Comparison of ENCODE assay signal across 8 mouse cellular contexts in genomic region chr2:103706226-103706625, GRCm38 (mm10). TPM values are rescaled to one million over a fixed set of nuclear protein-coding genes. Genes with fewer than 3 reads are reported as not detected.
DNase-seq lines count a peak whose midpoint lies in the region; ATAC-seq and TF ChIP-seq lines count a peak whose summit lies in the region.

No protein-coding gene starts in this region.

- DNase-seq in embryo, embryonic 11.5 days (ENCODE audit: low read depth, low spot score), result peak; percentile 27
- DNase-seq in embryo, embryonic 10.5 days (ENCODE audit: low spot score), result no peak
- DNase-seq in heart, adult 2 months, result peak; percentile 68 to 82
- DNase-seq in kidney, adult 8-10 months, result peak; percentile 87 to 90
- peak; percentile 52 to 61 for DNase-seq in left cerebral cortex, postnatal 36 days (ENCODE audit: low spot score in 2 of 2)
- DNase-seq in urinary bladder, postnatal 14 days (ENCODE audit: low spot score), result peak; percentile 53

- no peak for TF ChIP-seq EP300 in heart, adult 2 months (IDR thresholded peaks at IDR 0.05; ENCODE audit: insufficient read depth, low read depth, low read length)

- no peak for TF ChIP-seq CTCF in heart, adult 2 months (IDR thresholded peaks at IDR 0.05)

- no peaks in the 10 kb centered on the region for H3K27me3 ChIP-seq in embryonic facial prominence, embryonic 13.5 days
- H3K27me3 ChIP-seq in heart, adult 2 months (ENCODE audit: control insufficient read depth, insufficient read depth, low read length), result no peaks in the 10 kb centered on the region
- H3K27me3 ChIP-seq in midbrain, embryonic 16.5 days (ENCODE audit: control insufficient read depth, insufficient read depth, low read depth, low read length), result no peaks in the 10 kb centered on the region

- peak; percentile 21; the same call in 1 of the 2 replicates for ATAC-seq in embryonic facial prominence, embryonic 13.5 days (ENCODE audit: insufficient number of reproducible peaks, insufficient read depth, low FRiP score, low TSS enrichment, low read depth)
- peak; percentile 65 for ATAC-seq in midbrain, embryonic 16.5 days

- WGBS in embryonic facial prominence, embryonic 13.5 days, result 39% methylated on average over 11 of the region's 11 CpGs
- WGBS in heart, adult 2 months, result 30% methylated on average over 11 of the region's 11 CpGs
- 41% methylated on average over 11 of the region's 11 CpGs for WGBS in midbrain, embryonic 16.5 days

- H3K9ac ChIP-seq in embryonic facial prominence, embryonic 13.5 days, result 0 out of 2 replicates have a peak overlapping the region, but pooled peaks have one; percentile 27
- no peak overlapping the region for H3K9ac ChIP-seq in heart, adult 2 months (ENCODE audit: low read depth, low read length)
- no peak overlapping the region for H3K9ac ChIP-seq in midbrain, embryonic 16.5 days (ENCODE audit: low read depth, low read length)

- H3K27ac ChIP-seq in embryonic facial prominence, embryonic 13.5 days, result peak overlapping the region; percentile 65
- no peak overlapping the region for H3K27ac ChIP-seq in heart, adult 2 months
- no peak overlapping the region for H3K27ac ChIP-seq in midbrain, embryonic 16.5 days (ENCODE audit: low read length)

- no peak for TF ChIP-seq POLR2A in heart, adult 2 months (IDR thresholded peaks at IDR 0.05; ENCODE audit: insufficient read depth, low read depth, low read length)

- no peak overlapping the region for H3K4me3 ChIP-seq in embryonic facial prominence, embryonic 13.5 days
- no peak overlapping the region for H3K4me3 ChIP-seq in heart, adult 2 months
- H3K4me3 ChIP-seq in midbrain, embryonic 16.5 days (ENCODE audit: low read depth, low read length), result no peak overlapping the region

- intact Hi-C loops in heart, adult 2 months (cut with DNase I), result no loop called here
- intact Hi-C loops in left cerebral cortex, postnatal 36 days (cut with DNase I), result no loop called here

- no peaks in the 10 kb centered on the region for H3K79me2 ChIP-seq in heart, adult 2 months (replicated peaks; ENCODE audit: control insufficient read depth, insufficient read depth, low read length)

- H3K4me1 ChIP-seq in embryonic facial prominence, embryonic 13.5 days, result peaks cover 27% of the 10 kb centered on the region
- no peaks in the 10 kb centered on the region; the same call in 1 of the 2 replicates for H3K4me1 ChIP-seq in heart, adult 2 months (ENCODE audit: control insufficient read depth, insufficient read depth, low read length)
- no peaks in the 10 kb centered on the region; the same call in 1 of the 2 replicates for H3K4me1 ChIP-seq in midbrain, embryonic 16.5 days (ENCODE audit: control insufficient read depth, insufficient read depth, low read length)

- no peak overlapping the region for H3K4me2 ChIP-seq in embryonic facial prominence, embryonic 13.5 days
- H3K4me2 ChIP-seq in midbrain, embryonic 16.5 days (ENCODE audit: low read length), result no peak overlapping the region

- H3K9me3 ChIP-seq in embryonic facial prominence, embryonic 13.5 days, result no peaks in the 10 kb centered on the region
- H3K9me3 ChIP-seq in midbrain, embryonic 16.5 days (replicated peaks; ENCODE audit: control insufficient read depth, low read length, poor library complexity, severe bottlenecking), result no peaks in the 10 kb centered on the region

- peaks cover 85% of the 10 kb centered on the region for H3K36me3 ChIP-seq in embryonic facial prominence, embryonic 13.5 days
- no peaks in the 10 kb centered on the region for H3K36me3 ChIP-seq in heart, adult 2 months (ENCODE audit: control insufficient read depth, insufficient read depth, low read length)
- no peaks in the 10 kb centered on the region for H3K36me3 ChIP-seq in midbrain, embryonic 16.5 days (ENCODE audit: control insufficient read depth, insufficient read depth, low read length)

RNA-seq across cellular contexts. Expression of gene Nat10, which starts 54.8 kb away (rescaled TPM):
- 28.8 and 29.9 TPM in 2 replicates for polyA plus RNA-seq in embryonic facial prominence, embryonic 13.5 days (2015; fragmentation: Nextera tagmentation; extraction: Ambion mirVana)
- 10 to 100 TPM; 14.0 to 14.2 TPM for total RNA-seq in heart, adult 2 months (2021)
- polyA plus RNA-seq in heart, adult 2 months (2012; rRNA removed), result 26.1 and 30.4 TPM in 2 replicates
- total RNA-seq in left cerebral cortex, postnatal 36 days (2021), result 10 to 100 TPM; 20.5 to 29.1 TPM
- 20.0 and 20.2 TPM in 2 replicates for polyA plus RNA-seq in midbrain, embryonic 16.5 days (2015; fragmentation: Nextera tagmentation; extraction: Ambion mirVana)
